Mouse (Mus musculus): ENCODE data around the gene Shtn1.

Gene Shtn1

GRCm38 (mm10) chr19:58970826-58971225 is 105.1 kb downstream of the Shtn1 start:
- DNase-seq (ENCODE audit: low spot score in 2 of 2): no peak

- DNase-seq (ENCODE audit: low spot score in 2 of 2): no peak
These were observed 107.0 kb downstream of the Shtn1 start for GRCm38 (mm10) chr19:58968731-58969506.

GRCm38 (mm10) chr19:58963011-58963410 is 112.9 kb downstream of the Shtn1 start:
- DNase-seq (ENCODE audit: low spot score in 2 of 2): no peak

GRCm38 (mm10) chr19:58954779-58955178 is 121.1 kb downstream of the Shtn1 start:
- DNase-seq (ENCODE audit: low spot score in 2 of 2): no peak

GRCm38 (mm10) chr19:58952236-58952635 is 123.7 kb downstream of the Shtn1 start:
- no peak for DNase-seq (ENCODE audit: low spot score in 2 of 2)

GRCm38 (mm10) chr19:58951521-58951920 is 124.4 kb downstream of the Shtn1 start:
- no peak for DNase-seq (ENCODE audit: low spot score in 2 of 2)

GRCm38 (mm10) chr19:58945959-58946358 is 129.9 kb downstream of the Shtn1 start:
- DNase-seq (ENCODE audit: low spot score in 2 of 2): no peak

- peak; percentile 67 to 76 for DNase-seq (ENCODE audit: low spot score in 2 of 2)
These were observed 132.8 kb downstream of the Shtn1 start, which contains the start of the genes Eno4 and Hspa12a for GRCm38 (mm10) chr19:58942841-58943828. Eno4 (plus strand) TSS chr19:58943425. Hspa12a (minus strand) TSS chr19:58943654.

- DNase-seq (ENCODE audit: low spot score in 2 of 2): no peak
These were observed 142.8 kb downstream of the Shtn1 start for GRCm38 (mm10) chr19:58933062-58933461.

GRCm38 (mm10) chr19:58931081-58931800 is 144.7 kb downstream of the Shtn1 start:
- no peak for DNase-seq (ENCODE audit: low spot score in 2 of 2)

Data from spleen, postnatal 14 days (tissue).